Mouse (Mus musculus) heart, postnatal 0 days (tissue): ENCODE measurements around the gene 9230102O04Rik. TPM values are rescaled to one million over a fixed set of nuclear protein-coding genes. Genes with fewer than 3 reads are reported as not detected.

Experiments used
- ATAC-seq: fragments of 200-750 bp; cut with Nextera tagmentation; 2 replicates; pipeline ENCODE4 v1.8.0; 2017; ENCODE audit warnings: low read depth, moderate number of reproducible peaks, moderate library complexity; ENCODE audit not compliant: insufficient read depth
- DNase-seq: peaks from one replicate; pipeline ENCODE4 v3.0.0-alpha.2; 2016; ENCODE audit warnings: low spot score
- H3K27ac ChIP-seq: fragments of 300-500 bp; sonication (generic); 2 replicates; pipeline ENCODE4 v1.5.1; 2014; ENCODE audit warnings: low read depth, mild to moderate bottlenecking
- H3K27me3 ChIP-seq: fragments of 300-500 bp; sonication (generic); 2 replicates; pipeline ENCODE4 v1.6.1; 2014; ENCODE audit warnings: low read length, mixed read lengths; ENCODE audit not compliant: control insufficient read depth, insufficient read depth
- H3K36me3 ChIP-seq: fragments of 300-500 bp; sonication (generic); replicated peaks from 2 replicates; pipeline ENCODE4 v1.6.1; 2014; ENCODE audit warnings: low read length, mixed read lengths; ENCODE audit not compliant: control insufficient read depth, insufficient read depth
- H3K4me1 ChIP-seq: fragments of 300-500 bp; sonication (generic); 2 replicates; pipeline ENCODE4 v1.6.1; 2014; ENCODE audit warnings: antibody characterized with exemption; ENCODE audit not compliant: control insufficient read depth, insufficient read depth
- H3K4me2 ChIP-seq: fragments of 300-500 bp; sonication (generic); 2 replicates; pipeline ENCODE4 v1.6.1; 2014; ENCODE audit warnings: low read depth, mild to moderate bottlenecking, low read length, moderate library complexity
- H3K4me3 ChIP-seq: fragments of 300-500 bp; sonication (generic); 2 replicates; pipeline ENCODE4 v1.5.1; 2014; ENCODE audit warnings: low read depth, low read length
- H3K9ac ChIP-seq: fragments of 300-500 bp; sonication (generic); replicated peaks from 2 replicates; pipeline ENCODE4 v1.6.1; 2014; ENCODE audit warnings: low read depth, low read length, mixed read lengths
- H3K9me3 ChIP-seq: fragments of 300-500 bp; sonication (generic); replicated peaks from 2 replicates; pipeline ENCODE4 v1.6.1; 2016; ENCODE audit warnings: low read length; ENCODE audit not compliant: control insufficient read depth
- CTCF ChIP-seq: IDR thresholded peaks from 2 replicates; pipeline ENCODE4 v1.5.1; 2016; ENCODE audit warnings: antibody characterized with exemption, control low read depth, low read depth
- EP300 ChIP-seq: IDR thresholded peaks from 2 replicates; pipeline ENCODE4 v1.6.1; 2016; ENCODE audit warnings: antibody characterized with exemption, low read depth
- WGBS: fragments of 180-500 bp; shearing (Covaris S2); extraction: QIAGEN DNeasy Blood & Tissue Kit; methylation state at CpG from one replicate; pipeline ENCODE4 v1.1.7; 2014; 5-methylcytosine and 5-hydroxymethylcytosine counted together
- polyA plus RNA-seq: library from polyadenylated mRNA; unstranded; fragments of >200 nt; fragmentation: Nextera tagmentation; extraction: Ambion mirVana; gene quantifications from 2 replicates; pipeline ENCODE4 v1.2.1, GENCODE M21; 2015
- total RNA-seq: library from RNA; depleted of rRNA; stranded (reverse); fragments of >200 nt; gene quantifications from 2 replicates; pipeline ENCODE4 v1.2.3, GENCODE M21; 2014; ENCODE audit warnings: low replicate concordance

9230102O04Rik gene
- total and polyA plus RNA-seq, 2 experiments from 2014 or later = not detected

DNA sequence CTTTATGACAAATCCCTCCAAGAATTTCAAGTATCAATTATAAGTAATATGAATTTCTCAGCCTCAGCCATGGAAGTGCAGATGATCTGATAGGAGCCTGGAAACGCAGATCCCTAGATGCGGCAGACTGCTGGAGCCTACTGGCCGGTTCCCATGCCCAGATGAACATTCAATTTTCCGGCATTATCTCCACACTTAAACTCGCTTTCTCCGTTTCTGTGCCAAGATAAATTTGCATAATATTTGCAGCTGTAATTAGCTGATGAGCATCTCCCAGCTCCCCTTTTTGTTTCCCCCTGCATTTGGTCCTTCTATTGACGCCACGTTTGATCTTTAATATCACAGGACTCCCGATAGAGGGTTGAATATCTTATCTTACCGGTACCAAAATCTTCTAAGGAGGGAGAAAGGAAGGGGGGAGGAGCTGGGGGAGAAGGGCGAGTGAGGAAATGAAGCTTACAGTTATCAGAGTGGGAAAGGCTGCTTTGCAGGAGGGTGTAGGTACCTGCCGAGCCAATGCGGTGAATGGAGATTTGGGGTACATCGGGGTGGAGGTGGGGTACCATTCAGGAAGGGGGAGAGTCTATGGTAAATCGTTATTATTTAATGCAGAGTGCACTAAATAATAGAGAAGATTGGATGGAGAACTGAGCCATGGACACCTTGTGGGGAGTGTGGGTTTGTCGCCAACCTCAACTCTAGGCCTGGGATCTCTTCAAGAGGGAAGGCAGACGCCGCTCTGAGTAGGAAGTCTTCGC, 5.7 kb upstream of the 9230102O04Rik start:
- ATAC-seq (no peak), DNase-seq (no peak)
- Histone ChIP-seq H3K27me3 (peaks cover 92% of the 10 kb centered on the region), H3K4me2 (no peak overlapping the region), H3K36me3 (no peaks in the 10 kb centered on the region), H3K9me3 (no peaks in the 10 kb centered on the region), H3K27ac (no peak overlapping the region), H3K9ac (no peak overlapping the region), H3K4me3 (no peak overlapping the region), H3K4me1 (0 out of 2 replicates have a peak, but pooled peaks cover 8% of the 10 kb centered on the region)
- WGBS = 4% methylated on average over 19 of the region's 19 CpGs
- no peak for TF ChIP-seq CTCF
- TF ChIP-seq EP300 = no peak

DNA sequence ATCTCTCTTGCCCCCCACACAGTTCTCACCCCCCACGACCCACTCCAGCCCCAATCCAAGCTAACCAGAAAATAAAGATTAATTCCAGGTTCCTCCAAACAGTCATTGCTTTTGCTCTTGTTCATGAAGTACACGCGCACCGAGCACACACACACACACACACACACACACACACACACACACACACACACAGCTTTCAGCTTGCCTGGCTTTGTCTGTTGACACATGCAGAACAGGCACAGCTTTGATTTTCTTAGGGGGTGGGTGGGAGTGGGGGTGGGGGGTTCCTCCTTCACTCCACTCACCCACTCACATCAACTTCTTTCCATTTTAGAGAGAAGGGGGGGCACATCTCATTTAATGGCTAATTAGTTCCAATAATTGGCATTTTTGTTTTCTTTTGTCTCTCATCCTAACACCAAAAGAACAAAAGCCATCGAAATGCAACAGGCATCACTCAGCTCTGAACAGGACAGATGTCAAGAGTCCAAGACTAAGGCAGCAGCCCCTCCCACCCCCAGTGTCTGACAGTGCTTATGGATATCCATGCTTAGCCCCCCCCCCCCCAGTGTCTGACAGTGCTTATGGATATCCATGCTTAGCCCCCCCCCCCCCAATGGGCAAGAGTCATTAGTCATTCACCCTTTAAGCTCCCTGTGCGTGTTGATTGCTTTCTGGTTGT, 4.1 kb upstream of the 9230102O04Rik start:
- Histone ChIP-seq H3K4me3 (no peak overlapping the region), H3K9me3 (no peaks in the 10 kb centered on the region), H3K4me1 (0 out of 2 replicates have a peak, but pooled peaks cover 20% of the 10 kb centered on the region), H3K27ac (no peak overlapping the region), H3K36me3 (no peaks in the 10 kb centered on the region), H3K27me3 (peaks cover 95% of the 10 kb centered on the region), H3K4me2 (no peak overlapping the region), H3K9ac (no peak overlapping the region)
- TF ChIP-seq EP300 = no peak
- no peak for TF ChIP-seq CTCF
- no peak for ATAC-seq
- no peak for DNase-seq
- 9% methylated on average over 6 of the region's 6 CpGs for WGBS

DNA sequence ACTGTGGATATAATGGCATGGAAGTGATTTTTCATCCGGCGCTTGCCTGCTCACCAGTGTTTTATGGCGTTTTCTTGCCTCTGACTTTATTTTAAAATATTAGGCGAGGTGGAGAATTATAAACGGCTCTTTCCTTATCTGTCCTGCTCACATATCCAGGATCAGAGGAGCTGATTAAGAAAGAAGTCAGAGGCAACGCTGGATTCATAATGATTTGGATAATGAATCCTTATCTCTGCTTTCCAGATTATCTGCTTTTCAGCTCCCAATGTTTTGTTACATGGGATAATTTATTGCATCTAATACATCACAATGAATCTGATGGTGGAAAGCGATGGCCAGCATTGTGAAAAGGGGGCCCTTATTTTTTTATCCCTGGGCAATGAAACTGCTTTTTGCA, 3.2 kb upstream of the 9230102O04Rik start:
- 11% methylated on average over 7 of the region's 7 CpGs for WGBS
- H3K36me3 ChIP-seq = no peaks in the 10 kb centered on the region
- H3K9me3 ChIP-seq = no peaks in the 10 kb centered on the region
- DNase-seq = no peak
- no peak overlapping the region for H3K27ac ChIP-seq
- no peak for ATAC-seq
- H3K4me3 ChIP-seq = no peak overlapping the region
- H3K4me2 ChIP-seq = no peak overlapping the region
- TF ChIP-seq CTCF (no peak), EP300 (no peak)
- H3K27me3 ChIP-seq = peaks cover 96% of the 10 kb centered on the region
- 0 out of 2 replicates have a peak, but pooled peaks cover 20% of the 10 kb centered on the region for H3K4me1 ChIP-seq
- H3K9ac ChIP-seq = no peak overlapping the region

DNA sequence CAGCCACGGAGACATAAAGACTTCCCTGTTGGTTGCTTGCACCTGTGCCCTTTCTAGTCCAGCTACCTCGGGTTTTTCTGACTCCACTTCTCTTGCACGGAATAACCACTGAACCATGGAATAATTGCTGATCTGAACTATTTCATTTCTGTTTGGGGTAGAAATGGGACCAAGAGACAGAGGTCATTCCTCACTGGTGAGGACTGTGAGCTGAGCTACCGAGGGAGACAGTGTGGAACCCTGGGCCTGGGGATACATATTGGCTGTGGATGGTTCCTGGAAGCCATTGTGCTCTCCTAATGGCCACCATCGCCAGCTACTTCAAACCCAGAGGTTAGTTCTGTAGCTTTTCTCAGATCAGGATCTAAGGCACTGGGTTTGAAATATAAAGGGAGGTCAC, 1.6 kb upstream of the 9230102O04Rik start:
- 9% methylated on average over 5 of the region's 5 CpGs for WGBS
- no peak overlapping the region for H3K4me2 ChIP-seq
- H3K27ac ChIP-seq = no peak overlapping the region
- H3K27me3 ChIP-seq = peaks cover 96% of the 10 kb centered on the region
- no peaks in the 10 kb centered on the region for H3K9me3 ChIP-seq
- H3K4me3 ChIP-seq = no peak overlapping the region
- no peaks in the 10 kb centered on the region for H3K36me3 ChIP-seq
- DNase-seq = no peak
- 0 out of 2 replicates have a peak, but pooled peaks cover 16% of the 10 kb centered on the region for H3K4me1 ChIP-seq
- no peak overlapping the region for H3K9ac ChIP-seq
- ATAC-seq = no peak
- TF ChIP-seq CTCF (no peak), EP300 (no peak)

DNA sequence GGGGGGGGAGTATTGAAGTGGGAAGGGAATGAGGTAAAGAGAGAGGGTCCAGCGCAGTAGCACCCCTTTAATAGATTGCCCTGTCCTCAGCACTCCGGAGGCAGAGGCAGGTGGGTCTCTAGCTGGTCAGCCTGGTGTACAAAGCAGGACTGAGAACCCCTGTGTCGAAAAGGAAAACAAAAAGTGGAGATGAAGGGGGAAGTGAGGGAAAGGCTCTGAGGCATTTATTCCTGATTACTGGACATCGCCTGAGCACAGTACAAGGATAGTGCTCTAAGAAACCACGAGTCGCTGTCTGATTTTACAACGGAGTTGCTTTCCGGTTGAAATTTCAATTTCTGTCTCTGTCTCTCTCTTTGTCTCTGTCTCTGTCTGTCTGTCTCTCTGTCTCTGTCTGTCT, 911 bp upstream of the 9230102O04Rik start:
- TF ChIP-seq EP300 = no peak
- no peak for TF ChIP-seq CTCF
- WGBS = 8% methylated on average over 8 of the region's 8 CpGs
- ATAC-seq = no peak
- no peak overlapping the region for H3K9ac ChIP-seq
- peak overlapping the region; percentile 32; the same call in 1 of the 2 replicates for H3K4me3 ChIP-seq
- peaks cover 96% of the 10 kb centered on the region for H3K27me3 ChIP-seq
- H3K9me3 ChIP-seq = no peaks in the 10 kb centered on the region
- H3K4me2 ChIP-seq = no peak overlapping the region
- no peaks in the 10 kb centered on the region for H3K36me3 ChIP-seq
- no peak overlapping the region for H3K27ac ChIP-seq
- H3K4me1 ChIP-seq = 0 out of 2 replicates have a peak, but pooled peaks cover 12% of the 10 kb centered on the region
- DNase-seq = no peak
